Mouse (Mus musculus) bone marrow macrophage, adult 2 months (primary cell): ENCODE measurements around the gene Tceal9.

Source experiments
- CTCF ChIP-seq: IDR thresholded peaks from 2 replicates; pipeline ENCODE4 v1.5.1; 2012; ENCODE audit warnings: low read depth, mild to moderate bottlenecking, low read length, moderate library complexity
- POLR2A ChIP-seq: IDR thresholded peaks from 2 replicates; pipeline ENCODE4 v1.6.1; 2012; ENCODE audit warnings: mild to moderate bottlenecking, low read depth, low read length, borderline replicate concordance

DNA sequence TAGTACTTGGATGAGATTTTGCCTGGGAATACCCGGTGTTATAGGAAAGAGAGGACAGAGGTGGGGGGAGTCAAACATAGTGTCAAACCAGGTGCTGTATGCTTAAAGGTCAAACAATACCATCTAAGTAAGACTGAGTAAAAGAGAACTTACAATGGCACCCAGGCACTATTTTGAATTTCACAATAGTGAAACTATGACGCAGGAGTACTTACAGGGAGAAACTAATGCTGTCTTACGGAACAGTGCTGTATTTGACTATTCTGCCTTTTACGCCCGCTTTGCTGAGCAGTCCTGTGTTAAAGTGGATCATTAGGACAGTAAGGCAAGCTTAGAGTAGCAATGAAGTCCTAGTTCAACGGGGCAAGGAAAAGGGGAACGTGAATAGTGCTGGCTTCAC lies 32.7 kb downstream of the Tceal9 start:
- TF ChIP-seq CTCF (no peak), POLR2A (no peak)
